Comparison of ENCODE assay signal across 8 mouse cellular contexts in genomic region chr17:35121143-35121799, GRCm38 (mm10). TPM values are rescaled to one million over a fixed set of nuclear protein-coding genes. Genes with fewer than 3 reads are reported as not detected.
DNase-seq lines count a peak whose midpoint lies in the region; ATAC-seq lines count a peak whose summit lies in the region.

Gene Gpank1 (plus strand): TSS chr17:35121455.

- under 1% methylated on average over 49 of the region's 50 CpGs for WGBS in forebrain, embryonic 14.5 days
- under 1% methylated on average over 50 of the region's 50 CpGs for WGBS in neural tube, embryonic 15.5 days

- ATAC-seq in forebrain, embryonic 14.5 days, result peak; percentile 97
- ATAC-seq in neural tube, embryonic 15.5 days (ENCODE audit: low FRiP score), result peak; percentile 94

- peak within 1 kb of the TSS; percentile 90 for H3K27ac ChIP-seq in forebrain, embryonic 14.5 days (ENCODE audit: low read depth, low read length)
- peak within 1 kb of the TSS; percentile 93 for H3K27ac ChIP-seq in neural tube, embryonic 15.5 days (replicated peaks)

- peak within 1 kb of the TSS; percentile 93 for H3K9ac ChIP-seq in forebrain, embryonic 14.5 days (ENCODE audit: low read length)
- H3K9ac ChIP-seq in neural tube, embryonic 15.5 days (replicated peaks), result peak within 1 kb of the TSS; percentile 95

- peaks cover 11% of the 10 kb centered on the region for H3K4me1 ChIP-seq in forebrain, embryonic 14.5 days (ENCODE audit: control insufficient read depth, insufficient read depth, low read length)
- H3K4me1 ChIP-seq in neural tube, embryonic 15.5 days, result peaks cover 40% of the 10 kb centered on the region

- H3K9me3 ChIP-seq in forebrain, embryonic 14.5 days (replicated peaks; ENCODE audit: control insufficient read depth, low read length), result no peaks in the 10 kb centered on the region
- H3K9me3 ChIP-seq in neural tube, embryonic 15.5 days (replicated peaks), result no peaks in the 10 kb centered on the region

- H3K4me3 ChIP-seq in forebrain, embryonic 14.5 days (ENCODE audit: low read depth, low read length), result peak within 1 kb of the TSS; percentile 89
- peak within 1 kb of the TSS; percentile 95 for H3K4me3 ChIP-seq in neural tube, embryonic 15.5 days (replicated peaks)

- H3K4me2 ChIP-seq in forebrain, embryonic 14.5 days (ENCODE audit: low read length), result peak within 1 kb of the TSS; percentile 97
- peak within 1 kb of the TSS; percentile 97 for H3K4me2 ChIP-seq in neural tube, embryonic 15.5 days

- H3K27me3 ChIP-seq in forebrain, embryonic 14.5 days (replicated peaks; ENCODE audit: control insufficient read depth, insufficient read depth, low read length), result no peaks in the 10 kb centered on the region
- H3K27me3 ChIP-seq in neural tube, embryonic 15.5 days (replicated peaks), result no peaks in the 10 kb centered on the region

- intact Hi-C loops in heart, postnatal 14 days (cut with DNase I), result no loop called here

- peak; percentile 99 for DNase-seq in ES-CJ7 (ENCODE audit: low read depth, low spot score)
- DNase-seq in cerebellum, adult 11 months, result peak; percentile 97
- peak; percentile 100 for DNase-seq in forebrain, embryonic 14.5 days (ENCODE audit: low spot score)
- DNase-seq in heart, postnatal 14 days, result peak; percentile 98 to 99
- DNase-seq in layer of hippocampus, adult 11-12 months (ENCODE audit: low spot score), result peak; percentile 97
- peak; percentile 98 to 99 for DNase-seq in lung, adult 18-20 months
- peak; percentile 99 for DNase-seq in testis, postnatal 14 days (ENCODE audit: low spot score)

- peaks cover 49% of the 10 kb centered on the region for H3K36me3 ChIP-seq in forebrain, embryonic 14.5 days (ENCODE audit: control insufficient read depth, insufficient read depth, low read length)
- H3K36me3 ChIP-seq in neural tube, embryonic 15.5 days, result peaks cover 40% of the 10 kb centered on the region

RNA-seq across cellular contexts. Expression of gene Gpank1, which starts in this region (rescaled TPM):
- 31.3 and 34.2 TPM in 2 replicates for polyA plus RNA-seq in forebrain, embryonic 14.5 days (2014; fragmentation: Nextera tagmentation; extraction: Ambion mirVana)
- 1 to 10 TPM; 7.0 to 7.7 TPM for total RNA-seq in heart, postnatal 14 days (2021)
- 22.4 and 22.8 TPM in 2 replicates for polyA plus RNA-seq in neural tube, embryonic 15.5 days (2015; fragmentation: Nextera tagmentation; extraction: Ambion mirVana)

Comparison
In these comparisons a context has a peak if more than half of its experiments do, and no peak if none do; other contexts are left out.
1. Peak in every context shown above with its lines: DNase-seq, ATAC-seq, H3K4me3 ChIP-seq and H3K27ac ChIP-seq.